In genomic region chr8:110811793-110812192, GRCm38 (mm10) we compare ENCODE assay signal across 1 mouse cellular context.
TF ChIP-seq lines count a peak whose summit lies in the region.

No protein-coding gene starts in this region.

TF ChIP-seq in MEL, 35 proteins besides CTCF, POLR2A, EP300 and RAD21 (continued from another document):
- no peak for TF ChIP-seq TAL1 (IDR thresholded peaks at IDR 0.05; ENCODE audit: low read length)
- no peak for TF ChIP-seq MYC (IDR thresholded peaks at IDR 0.05; ENCODE audit: low read depth, low read length)
- TF ChIP-seq RCOR1 (IDR thresholded peaks at IDR 0.05; ENCODE audit: low read depth, low read length) = no peak
- TF ChIP-seq TCF12 (IDR thresholded peaks at IDR 0.05; ENCODE audit: low read depth, low read length) = no peak
- no peak for TF ChIP-seq ZNF384 (IDR thresholded peaks at IDR 0.05; ENCODE audit: low read depth, low read length)
- no peak for TF ChIP-seq MAZ (IDR thresholded peaks at IDR 0.05; ENCODE audit: low read depth, low read length)
- TF ChIP-seq UBTF (IDR thresholded peaks at IDR 0.05; ENCODE audit: borderline replicate concordance, insufficient read depth, low read depth, low read length) = no peak
- TF ChIP-seq NRF1 (IDR thresholded peaks at IDR 0.05; ENCODE audit: insufficient read depth, low read depth, low read length, poor library complexity, severe bottlenecking) = no peak
- no peak for TF ChIP-seq MYB (IDR thresholded peaks at IDR 0.05; ENCODE audit: low read depth, low read length)
- no peak for TF ChIP-seq USF2 (IDR thresholded peaks at IDR 0.05; ENCODE audit: borderline replicate concordance in 1 of 2, insufficient read depth in 1 of 2, low read depth in 1 of 2, low read length in 2 of 2)
- no peak for TF ChIP-seq NELFE (IDR thresholded peaks at IDR 0.05; ENCODE audit: low read depth, low read length)
- TF ChIP-seq SIN3A (IDR thresholded peaks at IDR 0.05; ENCODE audit: low read length) = no peak
- no peak for TF ChIP-seq GATA1 (IDR thresholded peaks at IDR 0.05; ENCODE audit: low read depth, low read length)
- no peak for TF ChIP-seq MAX (IDR thresholded peaks at IDR 0.05; ENCODE audit: low read length)
- no peak for TF ChIP-seq ZC3H11A (IDR thresholded peaks at IDR 0.05; ENCODE audit: low read depth, low read length)
- TF ChIP-seq CHD2 (IDR thresholded peaks at IDR 0.05; ENCODE audit: low read length) = no peak
- no peak for TF ChIP-seq USF1 (IDR thresholded peaks at IDR 0.05; ENCODE audit: low read depth, low read length)
